Mouse (Mus musculus): ENCODE data around the gene Tulp4. TPM values are rescaled to one million over a fixed set of nuclear protein-coding genes. Genes with fewer than 3 reads are reported as not detected.

The Tulp4 gene
- polyA plus RNA-seq, 1 experiment from 2014 or later, result 132 TPM

GRCm38 (mm10) chr17:6129361-6129760 lies 23.1 kb downstream of the Tulp4 start:
- peaks cover 4% of the 10 kb centered on the region; the same call in 1 of the 2 replicates for H3K4me1 ChIP-seq
- no peak overlapping the region for H3K9ac ChIP-seq
- 80% methylated on average over 4 of the region's 4 CpGs for WGBS

GRCm38 (mm10) chr17:6131083-6131482 lies 24.8 kb downstream of the Tulp4 start:
- no peak overlapping the region for H3K4me3 ChIP-seq
- peaks cover 12% of the 10 kb centered on the region for H3K36me3 ChIP-seq
- H3K27ac ChIP-seq, result no peak overlapping the region
- ATAC-seq (ENCODE audit: low FRiP score), result no peak
- H3K27me3 ChIP-seq, result no peaks in the 10 kb centered on the region
- H3K4me2 ChIP-seq (replicated peaks), result no peak overlapping the region
- peaks cover 4% of the 10 kb centered on the region; the same call in 1 of the 2 replicates for H3K4me1 ChIP-seq
- H3K9me3 ChIP-seq (replicated peaks), result no peaks in the 10 kb centered on the region
- no peak overlapping the region for H3K9ac ChIP-seq
- 94% methylated on average over 3 of the region's 3 CpGs for WGBS

More at GRCm38 (mm10) chr17:6129361-6129760, 23.1 kb downstream of the Tulp4 start:
- no peak overlapping the region for H3K4me2 ChIP-seq (replicated peaks)
- H3K27me3 ChIP-seq, result no peaks in the 10 kb centered on the region
- no peak overlapping the region for H3K4me3 ChIP-seq
- no peak for ATAC-seq (ENCODE audit: low FRiP score)
- H3K9me3 ChIP-seq (replicated peaks), result no peaks in the 10 kb centered on the region
- H3K36me3 ChIP-seq, result peaks cover 24% of the 10 kb centered on the region
- H3K27ac ChIP-seq, result no peak overlapping the region

- Histone ChIP-seq H3K36me3 (peaks cover 23% of the 10 kb centered on the region; the same call in 1 of the 2 replicates), H3K27ac (no peak overlapping the region), H3K4me3 (no peak overlapping the region), H3K4me1 (peaks cover 7% of the 10 kb centered on the region), H3K4me2 (replicated peaks) (no peak overlapping the region), H3K9me3 (replicated peaks) (no peaks in the 10 kb centered on the region), H3K9ac (no peak overlapping the region), H3K27me3 (no peaks in the 10 kb centered on the region)
- 87% methylated on average over 3 of the region's 3 CpGs for WGBS
- no peak for ATAC-seq (ENCODE audit: low FRiP score)
Measured at GRCm38 (mm10) chr17:6140875-6141274, 34.6 kb downstream of the Tulp4 start.

GRCm38 (mm10) chr17:6141344-6141743 lies 35.1 kb downstream of the Tulp4 start:
- Histone ChIP-seq H3K4me2 (replicated peaks) (no peak overlapping the region), H3K27me3 (no peaks in the 10 kb centered on the region), H3K36me3 (peaks cover 25% of the 10 kb centered on the region; the same call in 1 of the 2 replicates), H3K9me3 (replicated peaks) (no peaks in the 10 kb centered on the region), H3K9ac (no peak overlapping the region), H3K4me3 (no peak overlapping the region), H3K4me1 (peaks cover 7% of the 10 kb centered on the region), H3K27ac (no peak overlapping the region)
- ATAC-seq (ENCODE audit: low FRiP score), result no peak
- WGBS, result 95% methylated on average over 2 of the region's 2 CpGs

- 95% methylated on average over 2 of the region's 2 CpGs for WGBS
- Histone ChIP-seq H3K9me3 (replicated peaks) (no peaks in the 10 kb centered on the region), H3K27ac (no peak overlapping the region), H3K4me2 (replicated peaks) (no peak overlapping the region), H3K4me1 (peaks cover 7% of the 10 kb centered on the region), H3K9ac (no peak overlapping the region), H3K27me3 (no peaks in the 10 kb centered on the region), H3K36me3 (peaks cover 11% of the 10 kb centered on the region; the same call in 1 of the 2 replicates), H3K4me3 (no peak overlapping the region)
- ATAC-seq (ENCODE audit: low FRiP score), result no peak
Measured at GRCm38 (mm10) chr17:6145244-6145643, 39.0 kb downstream of the Tulp4 start.

- H3K4me2 ChIP-seq (replicated peaks), result no peak overlapping the region
- H3K27ac ChIP-seq, result no peak overlapping the region
- 93% methylated on average over 4 of the region's 4 CpGs for WGBS
- no peaks in the 10 kb centered on the region for H3K4me1 ChIP-seq
- no peak for ATAC-seq (ENCODE audit: low FRiP score)
- no peak overlapping the region for H3K4me3 ChIP-seq
- H3K9me3 ChIP-seq (replicated peaks), result no peaks in the 10 kb centered on the region
- no peak overlapping the region for H3K9ac ChIP-seq
- no peaks in the 10 kb centered on the region for H3K27me3 ChIP-seq
- no peaks in the 10 kb centered on the region; the same call in 1 of the 2 replicates for H3K36me3 ChIP-seq
Measured at GRCm38 (mm10) chr17:6152941-6153340, 46.7 kb downstream of the Tulp4 start.

GRCm38 (mm10) chr17:6153581-6153980 lies 47.3 kb downstream of the Tulp4 start:
- no peak overlapping the region for H3K27ac ChIP-seq
- H3K4me1 ChIP-seq, result no peaks in the 10 kb centered on the region
- 93% methylated on average over 4 of the region's 4 CpGs for WGBS
- H3K9ac ChIP-seq, result no peak overlapping the region
- no peaks in the 10 kb centered on the region; the same call in 1 of the 2 replicates for H3K36me3 ChIP-seq
- H3K4me3 ChIP-seq, result no peak overlapping the region
- ATAC-seq (ENCODE audit: low FRiP score), result no peak
- no peaks in the 10 kb centered on the region for H3K9me3 ChIP-seq (replicated peaks)
- no peaks in the 10 kb centered on the region for H3K27me3 ChIP-seq
- H3K4me2 ChIP-seq (replicated peaks), result no peak overlapping the region

- H3K4me1 ChIP-seq, result no peaks in the 10 kb centered on the region
- no peak overlapping the region for H3K4me3 ChIP-seq
- WGBS, result 89% methylated on average over 4 of the region's 4 CpGs
- no peaks in the 10 kb centered on the region; the same call in 1 of the 2 replicates for H3K36me3 ChIP-seq
- no peak for ATAC-seq (ENCODE audit: low FRiP score)
- H3K27ac ChIP-seq, result no peak overlapping the region
- no peak overlapping the region for H3K9ac ChIP-seq
- H3K4me2 ChIP-seq (replicated peaks), result no peak overlapping the region
- no peaks in the 10 kb centered on the region for H3K9me3 ChIP-seq (replicated peaks)
- H3K27me3 ChIP-seq, result no peaks in the 10 kb centered on the region
Measured at GRCm38 (mm10) chr17:6154366-6154765, 48.1 kb downstream of the Tulp4 start.

- no peaks in the 10 kb centered on the region for H3K27me3 ChIP-seq
Measured at GRCm38 (mm10) chr17:6160495-6160894, 54.3 kb downstream of the Tulp4 start.

GRCm38 (mm10) chr17:6161916-6162315 lies 55.7 kb downstream of the Tulp4 start:
- Histone ChIP-seq H3K9ac (no peak overlapping the region), H3K27ac (no peak overlapping the region), H3K9me3 (replicated peaks) (no peaks in the 10 kb centered on the region), H3K4me2 (replicated peaks) (no peak overlapping the region), H3K4me1 (no peaks in the 10 kb centered on the region), H3K36me3 (no peaks in the 10 kb centered on the region), H3K4me3 (no peak overlapping the region), H3K27me3 (no peaks in the 10 kb centered on the region)
- WGBS, result 83% methylated on average over 9 of the region's 9 CpGs
- ATAC-seq (ENCODE audit: low FRiP score), result no peak

More at GRCm38 (mm10) chr17:6160495-6160894, 54.3 kb downstream of the Tulp4 start:
- Histone ChIP-seq H3K4me2 (replicated peaks) (no peak overlapping the region), H3K36me3 (no peaks in the 10 kb centered on the region), H3K27ac (no peak overlapping the region), H3K9ac (no peak overlapping the region), H3K4me3 (no peak overlapping the region), H3K9me3 (replicated peaks) (no peaks in the 10 kb centered on the region), H3K4me1 (no peaks in the 10 kb centered on the region)
- no peak for ATAC-seq (ENCODE audit: low FRiP score)
- 94% methylated on average over 6 of the region's 6 CpGs for WGBS

- no peaks in the 10 kb centered on the region for H3K4me1 ChIP-seq
- ATAC-seq (ENCODE audit: low FRiP score), result no peak
- no peak overlapping the region for H3K4me3 ChIP-seq
- 71% methylated on average over 1 of the region's 1 CpGs for WGBS
- no peak overlapping the region for H3K4me2 ChIP-seq (replicated peaks)
- no peaks in the 10 kb centered on the region for H3K27me3 ChIP-seq
- H3K9ac ChIP-seq, result no peak overlapping the region
- H3K36me3 ChIP-seq, result no peaks in the 10 kb centered on the region
- no peaks in the 10 kb centered on the region for H3K9me3 ChIP-seq (replicated peaks)
- H3K27ac ChIP-seq, result no peak overlapping the region
Measured at GRCm38 (mm10) chr17:6162761-6163160, 56.5 kb downstream of the Tulp4 start.

GRCm38 (mm10) chr17:6164911-6165310 lies 58.7 kb downstream of the Tulp4 start:
- H3K4me3 ChIP-seq, result no peak overlapping the region
- no peak overlapping the region for H3K9ac ChIP-seq
- ATAC-seq (ENCODE audit: low FRiP score), result no peak
- no peaks in the 10 kb centered on the region for H3K4me1 ChIP-seq
- WGBS, result 67% methylated on average over 4 of the region's 4 CpGs
- no peaks in the 10 kb centered on the region for H3K9me3 ChIP-seq (replicated peaks)
- no peaks in the 10 kb centered on the region for H3K36me3 ChIP-seq
- H3K4me2 ChIP-seq (replicated peaks), result no peak overlapping the region
- no peaks in the 10 kb centered on the region for H3K27me3 ChIP-seq
- H3K27ac ChIP-seq, result no peak overlapping the region

- 87% methylated on average over 7 of the region's 7 CpGs for WGBS
- Histone ChIP-seq H3K9me3 (replicated peaks) (no peaks in the 10 kb centered on the region), H3K4me3 (no peak overlapping the region), H3K27me3 (no peaks in the 10 kb centered on the region), H3K9ac (no peak overlapping the region), H3K4me2 (replicated peaks) (no peak overlapping the region), H3K4me1 (0 out of 2 replicates have a peak, but pooled peaks cover 4% of the 10 kb centered on the region), H3K36me3 (peaks cover 14% of the 10 kb centered on the region; the same call in 1 of the 2 replicates), H3K27ac (no peak overlapping the region)
- no peak for ATAC-seq (ENCODE audit: low FRiP score)
Measured at GRCm38 (mm10) chr17:6172440-6172839, 66.2 kb downstream of the Tulp4 start.
